Mouse (Mus musculus) bone marrow, adult 2 months (tissue): ENCODE data around the gene Col5a1. TPM values are rescaled to one million over a fixed set of nuclear protein-coding genes. Genes with fewer than 3 reads are reported as not detected.

Experiments used
- H3K27ac ChIP-seq: fragments of 200-500 bp; 2 replicates; pipeline ENCODE4 v1.5.1; 2012; ENCODE audit warnings: low read depth, mild to moderate bottlenecking, control low read depth, inconsistent platforms, low read length; ENCODE audit not compliant: control insufficient read depth, poor library complexity, insufficient read depth
- H3K4me1 ChIP-seq: fragments of 200-500 bp; 2 replicates; pipeline ENCODE4 v1.6.1; 2011; ENCODE audit warnings: low read length; ENCODE audit not compliant: control insufficient read depth, insufficient read depth
- H3K4me3 ChIP-seq: fragments of 200-500 bp; replicated peaks from 2 replicates; pipeline ENCODE3; 2011; ENCODE audit warnings: mild to moderate bottlenecking, low read depth, low read length, control low read depth; ENCODE audit not compliant: control insufficient read depth
- CTCF ChIP-seq: fragments of 200-500 bp; IDR thresholded peaks from 2 replicates; pipeline ENCODE4 v1.5.1; 2011; ENCODE audit warnings: low read length, control low read depth; ENCODE audit not compliant: control insufficient read depth, insufficient read depth
- POLR2A ChIP-seq: fragments of 200-500 bp; IDR thresholded peaks from 2 replicates; pipeline ENCODE4 v1.6.1; 2011; ENCODE audit warnings: low read depth, mild to moderate bottlenecking, control low read depth, low read length, borderline replicate concordance; ENCODE audit not compliant: control insufficient read depth
- WGBS: fragments of 180-500 bp; shearing (Covaris S2); methylation state at CpG from one replicate; pipeline ENCODE4 v1.1.7; 2018; 5-methylcytosine and 5-hydroxymethylcytosine counted together
- polyA plus RNA-seq: library from polyadenylated mRNA; stranded (reverse); fragments of >200 nt; gene quantifications from 2 replicates; pipeline ENCODE4 v1.2.4, GENCODE M21; 2011; ENCODE audit warnings: low replicate concordance; ENCODE audit not compliant: missing spikeins, insufficient read depth, insufficient read length

Col5a1 gene
- polyA plus RNA-seq, 1 experiment = 7.3 TPM

- H3K4me3 ChIP-seq = no peak overlapping the region
- TF ChIP-seq CTCF (no peak), POLR2A (no peak)
- no peak overlapping the region; the same call in 1 of the 2 replicates for H3K27ac ChIP-seq
- no peaks in the 10 kb centered on the region for H3K4me1 ChIP-seq
- 59% methylated on average over 9 of the region's 9 CpGs for WGBS
Observed at GRCm38 (mm10) chr2:27858348-27858903, 27.8 kb upstream of the Col5a1 start.

- Histone ChIP-seq H3K4me3 (no peak overlapping the region), H3K27ac (no peak overlapping the region), H3K4me1 (no peaks in the 10 kb centered on the region)
- no peak for TF ChIP-seq POLR2A
- TF ChIP-seq CTCF = no peak
- WGBS = 72% methylated on average over 9 of the region's 9 CpGs
Observed at GRCm38 (mm10) chr2:27861576-27862238, 24.5 kb upstream of the Col5a1 start.

- TF ChIP-seq CTCF = no peak
- Histone ChIP-seq H3K4me1 (no peaks in the 10 kb centered on the region), H3K27ac (no peak overlapping the region), H3K4me3 (no peak overlapping the region)
- WGBS = 63% methylated on average over 18 of the region's 18 CpGs
Observed at GRCm38 (mm10) chr2:27864491-27865365, 21.5 kb upstream of the Col5a1 start.

- H3K4me1 ChIP-seq = no peaks in the 10 kb centered on the region
- WGBS = 81% methylated on average over 1 of the region's 1 CpGs
- H3K27ac ChIP-seq = no peak overlapping the region
- no peak overlapping the region for H3K4me3 ChIP-seq
- no peak for TF ChIP-seq POLR2A
- TF ChIP-seq CTCF = no peak
Observed at GRCm38 (mm10) chr2:27870586-27870985, 15.6 kb upstream of the Col5a1 start.

- Histone ChIP-seq H3K27ac (no peak overlapping the region), H3K4me1 (no peaks in the 10 kb centered on the region), H3K4me3 (no peak overlapping the region)
- TF ChIP-seq CTCF (no peak), POLR2A (no peak)
- 44% methylated on average over 4 of the region's 4 CpGs for WGBS
Observed at GRCm38 (mm10) chr2:27871056-27871455, 15.2 kb upstream of the Col5a1 start.

GRCm38 (mm10) chr2:27872276-27872675, 13.9 kb upstream of the Col5a1 start:
- Histone ChIP-seq H3K4me1 (no peaks in the 10 kb centered on the region), H3K27ac (no peak overlapping the region), H3K4me3 (no peak overlapping the region)
- no peak for TF ChIP-seq CTCF
- TF ChIP-seq POLR2A = no peak
- 62% methylated on average over 3 of the region's 3 CpGs for WGBS

- 72% methylated on average over 5 of the region's 5 CpGs for WGBS
- TF ChIP-seq POLR2A (no peak), CTCF (no peak)
- Histone ChIP-seq H3K4me1 (no peaks in the 10 kb centered on the region), H3K27ac (no peak overlapping the region), H3K4me3 (no peak overlapping the region)
Observed at GRCm38 (mm10) chr2:27873030-27873429, 13.2 kb upstream of the Col5a1 start.

GRCm38 (mm10) chr2:27874596-27874995, 11.6 kb upstream of the Col5a1 start:
- Histone ChIP-seq H3K4me3 (no peak overlapping the region), H3K4me1 (no peaks in the 10 kb centered on the region), H3K27ac (no peak overlapping the region)
- TF ChIP-seq CTCF (no peak), POLR2A (no peak)
- 57% methylated on average over 3 of the region's 3 CpGs for WGBS
